Mouse (Mus musculus) midbrain, embryonic 10.5 days (tissue): Measurements from ENCODE around the gene Tfb1m. TPM values are rescaled to one million over a fixed set of nuclear protein-coding genes. Genes with fewer than 3 reads are reported as not detected.

ENCODE experiments used
- DNase-seq: peaks from one replicate; pipeline ENCODE4 v3.0.0-alpha.2; 2017; ENCODE audit warnings: low spot score
- H3K27ac ChIP-seq: fragments of 300-500 bp; sonication (generic); replicated peaks from 2 replicates; pipeline ENCODE4 v1.5.1; 2016; ENCODE audit warnings: mild to moderate bottlenecking
- H3K27me3 ChIP-seq: fragments of 300-500 bp; sonication (generic); 2 replicates; pipeline ENCODE4 v1.6.1; 2016; ENCODE audit warnings: low read depth, mild to moderate bottlenecking; ENCODE audit not compliant: poor library complexity, severe bottlenecking
- H3K36me3 ChIP-seq: fragments of 300-500 bp; sonication (generic); 2 replicates; pipeline ENCODE4 v1.6.1; 2016; ENCODE audit warnings: mild to moderate bottlenecking, moderate library complexity
- H3K4me1 ChIP-seq: fragments of 300-500 bp; sonication (generic); 2 replicates; pipeline ENCODE4 v1.6.1; 2016
- H3K4me3 ChIP-seq: fragments of 300-500 bp; sonication (generic); 2 replicates; pipeline ENCODE4 v1.5.1; 2016; ENCODE audit warnings: mild to moderate bottlenecking, moderate library complexity
- H3K9me3 ChIP-seq: fragments of 300-500 bp; sonication (generic); replicated peaks from 2 replicates; pipeline ENCODE4 v1.6.1; 2016; ENCODE audit warnings: mild to moderate bottlenecking
- WGBS: fragments of 180-500 bp; shearing (Covaris S2); methylation state at CpG from one replicate; pipeline ENCODE4 v1.1.7; 2016; 5-methylcytosine and 5-hydroxymethylcytosine counted together
- polyA plus RNA-seq: library from polyadenylated mRNA; unstranded; fragments of >200 nt; fragmentation: Nextera tagmentation; extraction: Ambion mirVana; gene quantifications from 2 replicates; pipeline ENCODE4 v1.2.1, GENCODE M21; 2016

Gene Tfb1m
- polyA plus RNA-seq, 1 experiment from 2014 or later = 19.9 TPM

DNA sequence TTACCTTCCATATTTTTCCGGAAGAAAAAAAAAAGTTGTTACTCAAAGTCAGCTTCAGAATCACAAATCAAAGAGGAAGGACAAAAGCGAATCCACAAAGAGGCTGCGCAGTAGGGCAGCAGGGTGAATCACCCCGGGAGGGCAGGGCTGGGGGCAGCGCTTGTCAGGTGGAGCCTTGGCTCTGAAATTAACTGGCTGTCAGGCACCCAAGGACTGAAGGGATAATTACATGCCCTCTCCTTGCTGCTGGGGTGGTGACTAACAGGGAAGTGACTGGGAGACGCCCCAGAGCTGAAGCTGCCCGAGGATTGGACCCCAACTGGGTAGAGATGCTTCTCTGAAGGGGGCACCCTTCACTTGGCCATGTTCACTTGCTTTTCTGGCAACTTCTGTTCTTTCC is 71.7 kb downstream of the Tfb1m start:
- DNase-seq = no peak
- H3K27me3 ChIP-seq = no peaks in the 10 kb centered on the region
- H3K9me3 ChIP-seq = no peaks in the 10 kb centered on the region
- no peak overlapping the region for H3K4me3 ChIP-seq
- no peak overlapping the region for H3K27ac ChIP-seq
- no peaks in the 10 kb centered on the region for H3K4me1 ChIP-seq
- H3K36me3 ChIP-seq = no peaks in the 10 kb centered on the region
- 68% methylated on average over 7 of the region's 7 CpGs for WGBS

DNA sequence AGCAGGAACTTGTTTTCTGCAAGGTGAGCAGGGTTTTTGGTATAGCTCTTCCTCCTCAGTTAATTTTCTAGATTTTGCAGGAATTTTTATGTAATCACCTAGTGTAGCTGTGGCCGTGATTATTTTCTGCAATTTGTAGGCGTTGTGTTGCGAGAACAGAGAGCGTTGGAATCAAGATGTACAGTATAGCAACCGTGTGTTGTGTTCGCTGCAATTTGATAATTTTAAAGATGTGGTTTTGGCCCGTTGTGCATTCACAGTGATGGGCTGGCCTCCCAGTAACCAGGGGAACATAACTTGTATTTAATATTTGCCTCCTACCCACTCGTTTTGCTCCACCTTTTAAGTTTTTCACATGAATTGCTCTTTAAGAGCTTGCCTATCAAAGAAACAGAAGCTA is 74.5 kb downstream of the Tfb1m start:
- H3K27ac ChIP-seq = no peak overlapping the region
- H3K36me3 ChIP-seq = no peaks in the 10 kb centered on the region
- H3K9me3 ChIP-seq = no peaks in the 10 kb centered on the region
- 91% methylated on average over 8 of the region's 8 CpGs for WGBS
- H3K27me3 ChIP-seq = no peaks in the 10 kb centered on the region
- H3K4me1 ChIP-seq = no peaks in the 10 kb centered on the region
- H3K4me3 ChIP-seq = no peak overlapping the region
- DNase-seq = no peak

DNA sequence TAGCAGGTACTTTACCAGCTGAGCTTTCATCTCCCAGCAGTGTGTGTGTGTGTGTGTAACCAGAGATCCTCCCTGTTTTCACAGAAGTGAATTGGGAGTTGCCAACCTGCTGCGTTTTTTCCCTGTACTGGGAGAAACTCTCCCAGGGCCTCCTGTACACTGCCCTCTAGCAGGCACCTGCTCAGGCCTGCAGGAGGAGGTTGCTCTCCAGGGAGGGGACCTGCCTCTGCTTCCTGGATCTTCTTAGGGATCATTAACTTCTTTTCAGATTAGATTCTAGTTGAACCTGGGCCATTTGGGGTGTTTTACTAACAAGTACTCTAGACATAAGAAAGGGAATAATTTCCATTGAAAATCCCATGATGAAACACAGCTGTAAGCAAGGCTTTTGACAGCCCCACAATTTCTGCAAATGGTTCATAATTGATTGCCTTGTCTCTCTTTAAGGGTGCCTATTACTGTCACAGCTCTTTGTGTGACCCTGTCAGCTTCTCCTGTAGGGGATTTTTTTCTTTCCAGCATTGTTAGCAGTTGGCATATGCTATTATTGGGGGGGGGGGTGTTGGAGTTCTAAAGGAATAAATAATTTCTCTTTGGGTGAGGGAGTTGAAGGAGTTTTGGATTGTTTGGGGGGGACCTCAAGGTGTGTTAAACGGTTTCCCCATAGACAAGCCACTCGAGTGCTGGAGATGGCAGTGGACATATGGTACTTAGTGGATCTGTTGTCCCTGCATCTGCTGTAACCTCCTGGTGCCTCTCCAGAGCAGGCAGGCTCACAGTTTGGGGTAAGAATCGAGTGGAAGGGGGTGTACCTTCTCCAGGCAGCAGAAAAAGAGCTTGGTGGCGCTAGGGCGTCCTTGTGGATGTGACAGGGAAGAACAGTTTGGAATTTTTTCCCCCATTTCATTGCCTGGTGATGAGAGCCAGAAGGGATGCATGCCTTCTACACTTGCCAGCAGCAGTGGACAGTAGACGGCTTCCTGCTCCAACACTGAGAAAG is 75.7 kb downstream of the Tfb1m start:
- H3K4me3 ChIP-seq = no peak overlapping the region
- H3K36me3 ChIP-seq = no peaks in the 10 kb centered on the region
- WGBS = 73% methylated on average over 7 of the region's 7 CpGs
- no peak overlapping the region for H3K27ac ChIP-seq
- H3K4me1 ChIP-seq = no peaks in the 10 kb centered on the region
- no peak for DNase-seq
- H3K27me3 ChIP-seq = no peaks in the 10 kb centered on the region
- no peaks in the 10 kb centered on the region for H3K9me3 ChIP-seq

GRCm38 (mm10) chr17:3476546-3476945 is 81.0 kb downstream of the Tfb1m start:
- no peak overlapping the region for H3K4me3 ChIP-seq
- H3K27ac ChIP-seq = no peak overlapping the region
- 85% methylated on average over 2 of the region's 2 CpGs for WGBS
- H3K4me1 ChIP-seq = no peaks in the 10 kb centered on the region
- H3K9me3 ChIP-seq = no peaks in the 10 kb centered on the region
- DNase-seq = no peak
- H3K36me3 ChIP-seq = no peaks in the 10 kb centered on the region
- H3K27me3 ChIP-seq = no peaks in the 10 kb centered on the region

GRCm38 (mm10) chr17:3472018-3472417 is 85.6 kb downstream of the Tfb1m start:
- peaks cover 3% of the 10 kb centered on the region; the same call in 1 of the 2 replicates for H3K4me1 ChIP-seq
- DNase-seq = no peak
- no peaks in the 10 kb centered on the region for H3K9me3 ChIP-seq
- WGBS = 85% methylated on average over 6 of the region's 6 CpGs
- H3K27me3 ChIP-seq = no peaks in the 10 kb centered on the region
- H3K36me3 ChIP-seq = no peaks in the 10 kb centered on the region
- no peak overlapping the region for H3K4me3 ChIP-seq
- H3K27ac ChIP-seq = no peak overlapping the region

Other genes starting within 250 kb of the Tfb1m start
- gene Tiam2, start 231.2 kb downstream of the Tfb1m start, polyA plus RNA-seq = 2.9 and 3.0 TPM in 2 replicates
- gene Cldn20, start 25.2 kb downstream of the Tfb1m start, polyA plus RNA-seq = 0.21 TPM in 1 of 2 replicates, not detected in the other
- not detected in 2 replicates for gene Nox3, start 138.5 kb upstream of the Tfb1m start, polyA plus RNA-seq